Mouse (Mus musculus): ENCODE measurements around the gene Msi2.

The Msi2 gene

DNA sequence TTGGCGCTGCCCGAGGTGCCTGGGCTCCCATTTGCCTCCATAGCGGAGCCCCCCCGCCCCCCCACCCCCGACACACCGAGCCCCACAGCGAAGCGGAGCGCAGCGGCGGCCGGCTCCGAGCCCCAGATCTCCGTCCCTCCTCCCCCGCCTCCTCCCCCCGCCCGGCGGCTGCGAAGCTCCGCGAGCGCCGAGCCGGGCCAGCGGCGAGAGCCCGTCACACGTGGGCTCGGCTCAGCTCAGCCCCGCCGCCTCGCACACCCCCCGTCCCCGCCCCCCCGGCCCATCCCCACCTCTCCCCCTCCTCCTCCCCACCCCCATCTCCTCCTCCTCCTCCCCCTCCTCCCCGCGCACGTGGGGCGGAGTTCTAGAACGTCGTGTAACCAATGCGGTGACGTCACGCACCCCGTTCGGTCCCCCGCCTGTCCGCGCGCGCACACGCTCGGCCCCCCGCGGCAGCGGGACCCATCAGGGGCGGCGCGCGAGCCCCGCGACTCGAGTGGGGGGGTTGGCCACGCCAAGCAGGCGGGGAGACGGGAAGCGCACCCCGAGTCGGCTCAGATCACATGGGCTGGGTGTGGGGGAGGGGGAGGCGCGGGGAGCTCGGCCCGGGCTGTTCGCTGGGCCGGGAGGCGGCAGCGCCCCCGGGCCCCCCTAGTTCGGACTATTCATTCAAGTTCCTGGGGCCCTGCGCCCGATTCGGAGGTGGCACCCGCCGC lies at the start of gene Msi2:
Msi2 (minus strand) TSS at position 464 of the 716 bp plus-strand sequence.
- peak; percentile 91 for DNase-seq (ENCODE audit: extremely low read depth, insufficient read length, low spot score)

DNA sequence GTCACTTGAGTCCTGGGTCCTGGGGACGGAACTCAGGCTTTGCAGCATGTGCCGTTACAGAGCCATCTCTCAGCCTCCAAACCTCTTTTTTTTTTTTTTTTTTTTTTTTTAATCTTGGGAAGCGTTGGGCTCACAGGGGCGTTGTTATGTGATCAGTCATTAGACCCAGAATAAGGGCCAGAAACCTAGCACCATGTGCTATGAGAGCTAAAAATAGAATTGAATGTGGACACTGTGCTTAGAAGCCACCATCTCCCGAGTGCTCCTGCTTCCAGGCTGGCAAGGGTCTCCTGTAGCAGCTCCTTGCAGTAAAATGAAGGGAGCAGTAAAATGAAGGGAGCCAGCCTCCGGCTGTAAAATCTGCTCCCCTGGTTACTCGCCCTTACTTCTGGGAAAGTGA lies 47.3 kb upstream of the Msi2 start:
- no peak for DNase-seq (ENCODE audit: extremely low read depth, insufficient read length, low spot score)

- no peak for DNase-seq (ENCODE audit: extremely low read depth, insufficient read length, low spot score)
These were observed 45.1 kb upstream of the Msi2 start for GRCm38 (mm10) chr11:88763371-88763770.

DNA sequence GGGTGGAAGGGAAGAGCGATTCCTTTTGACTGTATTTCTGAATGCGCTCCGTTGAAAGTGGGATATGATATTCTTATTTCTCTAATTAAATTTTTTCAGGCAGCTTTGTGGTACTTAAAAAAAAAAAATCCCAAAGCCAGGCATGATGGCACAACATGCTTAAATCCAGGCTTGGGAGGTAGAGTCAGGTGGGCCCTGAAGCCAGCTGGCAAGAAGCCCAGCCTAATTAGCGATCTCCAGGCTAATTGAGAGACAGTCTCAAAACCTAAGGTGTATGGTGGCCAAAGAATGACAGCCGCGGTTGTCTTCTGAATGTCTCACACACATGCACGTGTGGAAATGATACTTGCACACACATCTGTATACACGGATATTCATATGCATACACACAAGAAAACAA lies 41.2 kb upstream of the Msi2 start:
- no peak for DNase-seq (ENCODE audit: extremely low read depth, insufficient read length, low spot score)

GRCm38 (mm10) chr11:88758402-88758801 lies 40.1 kb upstream of the Msi2 start:
- peak; percentile 13 for DNase-seq (ENCODE audit: extremely low read depth, insufficient read length, low spot score)

DNA sequence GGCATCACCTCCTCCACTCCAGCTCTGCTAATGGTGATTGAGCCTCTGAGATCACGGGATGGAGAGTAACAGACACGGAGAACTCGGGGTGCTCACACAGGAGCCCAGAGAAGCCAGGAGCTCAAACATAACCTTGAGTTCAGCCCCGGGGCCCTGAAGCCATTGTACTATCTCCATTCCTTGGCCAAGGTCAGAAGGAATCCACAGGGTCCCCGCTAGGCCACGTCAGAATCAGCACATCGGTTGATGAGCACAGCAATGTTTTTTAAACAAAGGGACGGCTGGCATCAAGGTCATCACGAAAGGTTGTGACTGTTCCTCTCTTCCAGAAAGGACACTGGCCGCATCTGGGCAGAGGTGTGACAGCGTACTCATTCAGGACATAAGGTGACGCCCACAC lies 27.0 kb upstream of the Msi2 start:
- DNase-seq (ENCODE audit: extremely low read depth, insufficient read length, low spot score), result no peak

DNA sequence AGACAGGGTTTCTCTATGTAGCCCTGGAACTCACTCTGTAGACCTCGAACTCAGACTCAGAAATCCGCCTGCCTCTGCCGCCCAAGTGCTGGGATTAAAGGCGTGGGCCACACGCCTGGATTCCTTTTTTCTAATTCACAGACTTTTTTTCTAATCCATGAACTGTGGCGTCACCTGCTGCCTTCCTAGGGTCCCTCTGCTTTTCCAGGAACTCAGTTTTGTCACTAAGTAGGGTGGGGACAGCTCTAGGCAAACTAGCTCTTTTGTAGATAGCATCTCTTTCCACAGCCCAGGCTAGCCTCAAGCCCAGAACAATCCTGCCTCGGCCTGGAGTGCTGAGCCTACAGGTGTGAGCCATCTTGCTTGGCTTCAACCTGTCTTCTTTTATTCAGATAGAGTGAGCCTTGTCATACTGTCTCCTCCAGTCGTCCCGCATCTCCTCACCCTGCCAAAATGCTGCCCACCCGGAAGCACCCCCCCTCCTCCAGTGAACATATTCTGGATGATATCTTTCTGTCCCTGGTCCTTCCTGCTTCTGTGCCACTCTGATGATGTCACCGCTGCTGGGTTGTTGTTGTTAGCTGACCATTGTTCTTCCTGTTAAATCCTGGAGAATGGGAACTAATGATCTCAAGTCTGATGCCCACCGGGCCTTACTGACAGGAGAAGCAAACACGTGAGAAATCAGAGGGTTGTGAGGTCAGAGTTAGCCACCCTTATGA lies 21.4 kb upstream of the Msi2 start:
- DNase-seq (ENCODE audit: extremely low read depth, insufficient read length, low spot score), result no peak

DNA sequence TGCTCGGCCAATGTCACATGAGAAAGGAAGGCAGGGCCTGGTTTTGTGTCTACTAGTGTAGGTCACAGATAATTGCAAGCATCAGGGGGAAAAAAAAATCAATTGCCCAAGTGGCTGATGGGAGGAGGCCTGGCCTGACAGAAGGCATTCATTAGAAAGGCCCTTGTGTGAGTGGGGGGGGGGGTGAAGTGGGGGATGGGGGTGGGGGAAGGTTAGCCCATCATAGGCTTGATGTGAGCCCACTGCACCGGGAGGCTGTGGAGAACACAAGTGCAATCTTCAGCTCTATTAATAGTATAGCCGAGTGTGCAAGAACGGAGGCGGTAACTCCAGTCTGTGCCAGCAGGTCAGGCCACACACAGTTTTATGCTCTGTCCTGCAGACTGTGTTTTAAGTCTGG lies 11.1 kb upstream of the Msi2 start:
- DNase-seq (ENCODE audit: extremely low read depth, insufficient read length, low spot score), result no peak

DNA sequence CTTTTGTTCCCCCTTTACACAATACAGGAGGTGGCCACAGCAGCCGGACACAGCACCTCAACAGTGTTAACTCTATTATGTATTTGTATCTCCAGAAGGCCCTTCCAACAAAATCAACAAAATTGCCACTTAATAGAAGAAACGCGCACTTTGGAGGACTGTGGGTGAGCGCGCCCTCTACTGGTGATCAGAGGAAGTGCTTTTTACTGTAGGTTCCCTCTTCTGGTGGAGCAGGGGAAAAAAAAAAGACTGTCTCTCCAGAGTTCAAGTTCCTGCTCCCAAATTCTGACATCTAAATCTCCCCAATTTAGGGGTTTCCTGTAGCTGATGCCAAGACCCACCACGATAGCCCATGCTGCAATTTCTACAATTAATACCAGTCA lies 10.2 kb upstream of the Msi2 start:
- peak; percentile 23 for DNase-seq (ENCODE audit: extremely low read depth, insufficient read length, low spot score)

- no peak for DNase-seq (ENCODE audit: extremely low read depth, insufficient read length, low spot score)
These were observed 9.6 kb upstream of the Msi2 start for GRCm38 (mm10) chr11:88727768-88728507.

DNA sequence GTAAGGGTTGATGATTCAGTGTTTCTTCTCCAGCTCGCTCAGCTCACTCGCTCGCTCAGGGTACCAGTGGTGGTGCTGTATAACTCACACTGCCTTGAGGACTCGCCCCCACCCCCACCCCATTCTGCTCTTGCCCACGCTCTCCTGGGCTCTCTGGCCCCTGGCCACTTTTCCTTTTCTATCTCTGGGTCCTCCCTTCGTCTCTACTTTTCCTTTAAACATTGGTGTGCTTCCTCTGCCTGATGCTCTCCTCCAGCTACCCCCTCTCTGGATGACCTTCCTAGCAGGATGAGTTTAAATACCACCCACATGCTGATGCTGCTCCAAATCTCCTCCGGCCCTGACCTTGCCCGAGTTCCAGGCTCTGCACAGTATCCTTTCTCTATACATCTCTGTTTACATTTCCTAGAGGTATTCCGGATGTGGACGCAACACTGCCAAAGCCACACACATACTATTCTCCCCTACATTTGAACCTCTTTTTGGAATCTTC lies 2.9 kb upstream of the Msi2 start:
- DNase-seq (ENCODE audit: extremely low read depth, insufficient read length, low spot score), result no peak

GRCm38 (mm10) chr11:88720261-88721143 lies 2.2 kb upstream of the Msi2 start:
- DNase-seq (ENCODE audit: extremely low read depth, insufficient read length, low spot score), result peak; percentile 18

GRCm38 (mm10) chr11:88719601-88720000 lies 1.3 kb upstream of the Msi2 start:
- DNase-seq (ENCODE audit: extremely low read depth, insufficient read length, low spot score), result no peak

- no peak for DNase-seq (ENCODE audit: extremely low read depth, insufficient read length, low spot score)
These were observed 668 bp upstream of the Msi2 start for GRCm38 (mm10) chr11:88718766-88719595.

- peak; percentile 46 for DNase-seq (ENCODE audit: extremely low read depth, insufficient read length, low spot score)
These were observed 666 bp downstream of the Msi2 start for GRCm38 (mm10) chr11:88717644-88718049.

DNA sequence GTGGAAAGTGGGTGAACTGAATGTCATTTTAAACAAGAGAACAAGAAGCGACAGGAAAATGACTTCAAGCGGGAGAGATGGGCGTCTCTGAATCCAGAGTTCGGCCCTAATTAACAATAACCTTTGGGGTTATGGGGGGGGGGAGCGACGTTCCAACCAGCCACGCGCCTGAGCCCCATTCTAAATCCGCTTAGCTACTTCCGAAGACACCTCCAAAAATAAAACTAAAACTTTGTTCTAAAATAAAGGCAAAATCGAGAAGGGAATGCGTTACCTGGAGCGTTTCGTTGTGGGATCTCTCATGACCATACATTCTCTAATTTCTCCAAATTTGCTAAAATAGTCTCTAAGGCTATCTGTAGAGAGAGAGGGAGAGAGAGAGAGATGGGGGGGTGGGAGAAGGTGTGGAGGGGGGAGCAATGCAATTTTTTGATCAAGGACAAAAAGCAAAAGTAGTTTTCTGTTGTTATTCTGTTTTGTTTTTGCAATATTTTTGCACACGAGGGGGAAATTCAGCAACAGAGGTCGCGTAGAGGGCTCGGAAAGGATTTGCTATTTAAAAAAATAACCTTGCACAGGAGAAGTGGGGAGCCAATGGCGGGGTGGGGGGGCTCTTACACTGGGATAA lies 1.2 kb downstream of the Msi2 start:
- peak; percentile 41 for DNase-seq (ENCODE audit: extremely low read depth, insufficient read length, low spot score)

GRCm38 (mm10) chr11:88716061-88716994 lies 2.0 kb downstream of the Msi2 start:
- peak; percentile 55 for DNase-seq (ENCODE audit: extremely low read depth, insufficient read length, low spot score)

- no peak for DNase-seq (ENCODE audit: extremely low read depth, insufficient read length, low spot score)
These were observed 3.0 kb downstream of the Msi2 start for GRCm38 (mm10) chr11:88715299-88715698.
